Mouse (Mus musculus) testis, adult 2 months (tissue): ENCODE results near the gene Gm3250.

Experiments used
- CTCF ChIP-seq: fragments of 200-500 bp; IDR thresholded peaks from 2 replicates; pipeline ENCODE4 v1.5.1; 2012; ENCODE audit warnings: low read depth, mild to moderate bottlenecking, inconsistent platforms, low read length, moderate library complexity; ENCODE audit not compliant: control insufficient read depth, insufficient read depth, insufficient replicate concordance
- POLR2A ChIP-seq: fragments of 200-500 bp; IDR thresholded peaks from 2 replicates; pipeline ENCODE4 v1.6.1; 2012; ENCODE audit warnings: low read depth, mild to moderate bottlenecking, inconsistent platforms, low read length, moderate library complexity; ENCODE audit not compliant: control insufficient read depth

GRCm38 (mm10) chr10:77738929-77739328, 43.4 kb downstream of the Gm3250 start:
- TF ChIP-seq POLR2A (no peak), CTCF (no peak)
